Mouse (Mus musculus): ENCODE data around the gene Fam114a1.
A peak's percentile ranks its signal among the peaks of the same experiment; 100 is the strongest.

The Fam114a1 gene

DNA sequence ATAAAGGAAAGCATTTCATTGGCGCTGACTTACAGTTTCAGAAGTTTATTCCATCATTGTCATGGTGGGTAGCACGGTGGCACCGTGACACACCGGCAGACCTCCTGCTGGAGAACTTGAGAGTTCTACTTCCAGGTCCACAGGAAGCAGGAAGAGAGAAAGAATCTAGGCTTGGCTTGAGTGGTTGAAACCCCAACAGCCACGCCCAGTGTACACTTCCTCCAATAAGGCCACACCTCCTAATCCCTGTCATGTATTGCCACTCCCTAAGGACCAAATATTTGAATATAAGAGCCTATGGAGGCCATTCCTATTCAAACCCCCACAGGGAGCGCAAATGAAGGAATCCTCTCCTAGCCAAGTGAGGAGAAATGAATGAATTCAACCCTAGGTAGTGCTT, 87.7 kb downstream of the Fam114a1 start:
- no peak for DNase-seq (ENCODE audit: low read depth)

DNA sequence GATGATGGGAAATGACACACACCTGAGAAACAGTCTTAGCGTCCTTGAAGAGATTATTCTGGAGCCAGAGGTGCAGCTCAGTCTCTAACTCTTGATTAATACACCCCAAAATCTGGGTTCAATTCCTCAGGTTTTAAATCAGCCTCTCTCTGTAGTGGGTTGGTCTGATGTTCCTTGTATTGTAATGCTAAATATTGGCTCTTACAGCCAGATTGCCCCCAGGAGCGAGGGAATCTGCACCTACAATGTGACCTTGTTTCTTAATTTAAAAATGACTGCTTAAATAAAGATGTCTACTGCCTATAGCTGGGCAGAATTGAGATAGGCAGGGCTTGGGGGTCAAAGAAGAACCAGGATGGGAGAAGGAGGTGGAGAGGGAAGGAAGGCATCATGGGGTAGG, 89.9 kb downstream of the Fam114a1 start:
- no peak for DNase-seq (ENCODE audit: low read depth)

DNA sequence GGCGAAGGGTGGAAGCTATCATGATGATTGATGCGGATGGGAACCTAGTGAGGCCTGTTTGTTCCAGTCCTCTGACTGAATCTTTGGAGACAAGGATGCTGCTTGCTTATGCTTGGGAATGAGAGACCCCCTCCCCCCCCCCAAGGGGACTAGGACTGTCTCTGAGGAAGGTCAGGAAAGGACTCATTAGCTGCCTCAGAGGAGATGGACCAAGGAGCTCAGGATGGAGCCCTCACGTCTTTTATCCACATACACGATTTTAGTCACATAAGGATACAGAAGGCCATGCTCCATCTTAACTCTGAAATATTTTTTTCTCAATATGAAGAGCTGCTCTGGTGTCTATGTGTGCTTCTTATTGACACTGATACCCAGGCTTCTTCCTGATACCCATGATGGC, 92.4 kb downstream of the Fam114a1 start:
- no peak for DNase-seq (ENCODE audit: low read depth)

DNA sequence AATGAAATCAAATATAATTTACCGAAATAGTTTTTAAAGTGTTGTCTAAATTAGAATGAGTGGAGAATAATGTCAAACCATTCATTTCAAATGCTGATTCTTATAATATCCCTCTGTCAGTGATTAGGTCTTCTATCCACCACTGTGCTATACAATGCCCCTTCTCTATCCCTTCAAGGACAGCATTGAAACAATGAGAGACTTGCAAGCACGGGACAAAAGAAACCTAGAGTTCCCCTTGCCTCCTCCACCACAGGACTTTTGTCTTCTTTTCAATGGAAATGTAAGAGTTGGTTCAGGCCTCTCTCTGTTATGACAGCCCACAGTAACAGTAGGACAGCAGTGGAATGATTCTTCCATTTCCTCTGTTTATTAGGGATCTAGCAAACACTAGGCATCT, 93.4 kb downstream of the Fam114a1 start:
- DNase-seq (ENCODE audit: low read depth): no peak

DNA sequence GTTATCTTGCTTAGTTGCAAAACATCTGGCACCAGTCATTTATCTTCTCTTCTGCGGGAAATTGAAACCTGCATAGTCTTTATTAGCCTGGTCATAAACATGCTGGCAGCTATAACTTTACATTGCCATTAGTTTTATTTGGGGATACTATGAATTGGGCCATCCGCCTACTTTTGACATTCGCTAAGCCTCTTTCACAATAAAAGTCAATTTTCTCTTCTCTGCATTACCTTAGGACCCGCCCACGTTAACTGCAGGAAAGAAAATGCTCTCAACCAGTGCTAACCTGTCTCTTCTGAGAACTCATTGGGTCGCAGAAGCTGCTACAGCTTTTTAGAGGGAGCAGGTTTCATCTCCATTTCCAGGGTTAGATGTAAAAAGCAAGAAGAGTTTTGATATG, 98.3 kb downstream of the Fam114a1 start:
- no peak for DNase-seq (ENCODE audit: low read depth)

DNA sequence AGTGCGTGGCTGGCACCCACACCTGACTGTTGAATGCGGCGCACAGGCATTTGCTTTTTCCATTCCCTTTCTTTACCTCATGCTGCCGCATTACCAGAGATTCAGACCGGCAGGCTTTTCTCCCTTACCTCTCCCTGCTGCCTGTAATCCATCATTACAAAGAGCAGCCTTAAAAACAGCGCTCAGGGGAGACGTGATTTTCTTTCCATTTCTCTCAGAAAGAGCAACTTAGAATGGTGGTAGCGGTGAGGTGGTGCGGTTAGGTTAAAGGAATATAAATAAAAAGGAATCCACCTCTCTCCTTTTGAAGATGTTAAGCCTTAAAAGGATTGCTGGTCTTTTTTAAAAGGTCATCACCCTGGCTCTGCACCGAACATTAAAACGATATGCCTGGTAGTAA, 100.0 kb downstream of the Fam114a1 start:
- DNase-seq (ENCODE audit: low read depth): no peak

DNA sequence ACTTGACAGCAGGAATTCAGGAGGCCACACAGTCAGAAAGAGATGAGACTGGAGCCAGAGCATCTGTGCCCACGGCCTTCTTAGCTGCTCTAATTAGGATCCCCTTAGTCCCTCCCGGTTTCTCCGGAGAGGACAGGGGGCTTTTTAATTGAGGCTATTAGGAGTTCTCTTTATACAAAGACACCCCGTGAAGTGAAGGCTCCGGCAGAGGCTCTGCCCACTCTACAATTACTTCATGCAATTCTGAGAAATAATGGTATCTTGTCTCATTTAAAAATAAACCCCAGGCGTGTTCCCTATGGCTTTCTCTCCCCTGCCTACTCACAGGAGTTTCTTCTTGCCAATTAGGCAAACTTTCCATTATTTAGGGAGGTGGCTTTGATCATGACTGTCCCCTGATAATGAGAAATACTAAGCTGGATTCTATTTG, 101.8 kb downstream of the Fam114a1 start:
- no peak for DNase-seq (ENCODE audit: low read depth)

DNA sequence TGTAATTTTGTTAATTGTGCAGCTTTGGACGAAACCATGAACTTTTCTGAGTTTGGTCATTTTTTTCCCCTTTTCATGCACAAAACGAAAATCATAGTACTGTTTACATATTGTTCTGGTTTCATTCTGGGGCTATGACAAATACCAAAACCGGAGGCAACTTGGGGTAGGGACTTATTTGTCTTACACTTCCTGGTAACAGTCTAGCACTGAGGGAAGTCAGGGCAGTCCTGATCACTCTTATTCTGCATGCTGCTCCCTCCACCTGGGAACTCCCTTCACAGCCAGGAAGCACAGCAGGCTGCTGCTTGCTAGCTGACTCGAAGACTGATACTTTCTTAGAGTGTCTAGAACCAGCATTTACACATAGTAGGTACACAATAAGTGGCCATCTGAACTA, 103.4 kb downstream of the Fam114a1 start:
- no peak for DNase-seq (ENCODE audit: low read depth)

DNA sequence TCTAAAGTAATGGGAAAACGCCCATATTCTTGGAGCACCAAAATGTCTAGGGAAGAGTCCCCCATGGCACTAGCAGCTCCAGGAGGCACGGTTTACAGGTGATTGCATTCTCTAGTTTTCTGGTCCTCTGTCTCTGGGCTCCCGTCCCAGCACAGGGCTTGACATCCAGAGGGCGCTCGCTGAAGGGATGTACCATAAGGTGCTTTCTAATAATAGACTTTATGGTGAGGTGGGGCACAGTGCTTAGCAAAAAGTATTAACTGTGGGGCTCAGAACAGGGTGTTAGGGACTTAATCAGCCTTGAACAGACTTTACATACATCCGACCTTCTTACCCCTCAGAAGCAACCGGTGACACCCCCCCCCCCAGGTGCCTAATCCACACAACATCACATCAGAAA, 104.8 kb downstream of the Fam114a1 start:
- DNase-seq (ENCODE audit: low read depth): no peak

DNA sequence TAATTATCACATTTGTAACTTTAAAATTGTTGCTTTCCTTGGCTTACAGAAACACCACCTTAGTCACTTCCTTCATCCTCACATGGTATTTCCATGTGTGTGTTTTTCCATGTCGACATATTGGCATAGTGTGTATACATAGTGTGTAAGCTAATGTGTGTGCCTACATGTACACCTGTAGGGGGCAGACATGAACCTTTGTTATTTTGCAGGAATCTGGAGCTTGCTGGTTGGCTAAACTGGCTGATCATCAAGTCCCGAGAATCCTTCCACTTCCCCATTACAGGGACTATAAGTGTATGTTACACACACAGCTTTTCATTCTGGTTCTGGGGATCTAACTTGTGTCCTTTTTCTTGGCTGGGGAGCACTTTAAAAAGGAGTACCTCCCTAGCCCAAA, 106.2 kb downstream of the Fam114a1 start:
- DNase-seq (ENCODE audit: low read depth): peak; percentile 35

DNA sequence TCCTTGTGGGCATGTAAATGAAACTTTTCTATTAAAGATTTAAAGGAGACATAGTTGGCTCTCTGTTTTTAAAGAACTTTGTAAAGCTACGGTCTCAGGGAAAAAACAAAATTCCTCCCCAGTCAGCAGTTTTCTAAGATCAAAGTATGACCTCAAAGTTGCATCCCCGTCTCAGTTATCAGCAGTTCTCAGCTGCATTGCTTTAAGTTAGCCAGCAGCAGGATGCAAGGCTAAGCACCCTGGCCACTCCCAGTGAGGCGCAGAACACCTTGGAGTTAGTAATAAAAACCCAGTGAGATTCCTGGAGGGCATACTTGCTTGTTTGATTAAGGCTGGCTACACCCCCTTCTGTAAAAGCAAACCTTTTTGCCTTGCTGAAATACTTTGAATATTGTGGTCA, 106.9 kb downstream of the Fam114a1 start:
- no peak for DNase-seq (ENCODE audit: low read depth)

DNA sequence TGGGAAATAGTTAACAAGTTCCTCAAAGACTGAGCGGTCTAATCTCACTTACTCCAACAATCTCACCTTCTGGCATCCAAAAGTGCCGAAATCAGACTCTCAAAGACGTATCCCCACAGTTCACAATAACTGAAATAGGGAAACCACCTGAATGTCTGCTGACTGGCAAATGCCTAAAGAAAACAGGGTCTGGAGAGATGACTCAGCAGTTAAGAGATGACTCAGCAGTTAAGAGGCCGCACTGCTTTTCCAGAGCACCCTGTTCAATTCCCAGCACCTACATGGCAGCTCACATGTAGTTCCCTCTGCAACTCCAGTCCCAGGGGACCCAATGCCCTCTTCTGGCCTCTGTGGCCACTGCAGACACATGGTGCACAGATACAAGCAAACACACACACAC, 108.2 kb downstream of the Fam114a1 start:
- DNase-seq (ENCODE audit: low read depth): peak; percentile 59

DNA sequence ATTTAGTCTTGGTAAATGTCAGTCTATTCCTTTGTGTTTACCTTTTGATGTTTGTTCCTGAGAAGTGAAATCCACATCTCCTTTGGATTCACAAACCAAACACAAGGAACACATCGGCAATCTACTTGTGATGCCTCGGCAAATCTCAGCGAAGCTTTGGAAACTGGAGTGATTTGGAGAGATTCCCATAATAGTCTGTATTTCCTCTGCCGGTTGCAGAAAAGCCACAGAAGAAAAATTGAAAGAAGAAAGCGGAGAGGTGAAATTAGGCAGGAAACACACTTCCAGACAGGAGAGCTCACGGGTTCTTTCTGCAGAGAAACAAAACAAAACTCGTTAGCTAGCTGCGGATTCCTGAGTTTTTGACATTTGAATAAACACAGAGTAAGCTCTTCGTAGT, 110.0 kb downstream of the Fam114a1 start:
- no peak for DNase-seq (ENCODE audit: low read depth)

DNA sequence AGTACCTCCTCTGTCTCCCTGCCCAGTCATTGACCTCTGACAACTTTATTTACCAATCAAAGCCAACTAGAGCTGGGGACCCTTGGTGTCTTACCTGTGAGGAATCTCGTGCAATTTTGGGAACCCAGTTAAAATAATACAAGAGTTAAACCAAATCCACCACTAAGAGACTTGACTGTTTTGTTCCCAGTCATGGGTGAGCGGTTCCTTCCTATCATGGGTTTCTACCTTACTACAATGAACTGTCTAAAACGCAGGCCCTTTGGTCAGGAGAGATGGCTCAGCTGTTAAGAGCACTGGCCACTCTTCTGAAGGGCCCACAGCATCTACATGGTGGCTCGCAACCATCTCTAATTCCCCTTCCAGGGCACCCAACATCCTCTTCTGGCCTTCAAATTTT, 112.0 kb downstream of the Fam114a1 start:
- no peak for DNase-seq (ENCODE audit: low read depth)

DNA sequence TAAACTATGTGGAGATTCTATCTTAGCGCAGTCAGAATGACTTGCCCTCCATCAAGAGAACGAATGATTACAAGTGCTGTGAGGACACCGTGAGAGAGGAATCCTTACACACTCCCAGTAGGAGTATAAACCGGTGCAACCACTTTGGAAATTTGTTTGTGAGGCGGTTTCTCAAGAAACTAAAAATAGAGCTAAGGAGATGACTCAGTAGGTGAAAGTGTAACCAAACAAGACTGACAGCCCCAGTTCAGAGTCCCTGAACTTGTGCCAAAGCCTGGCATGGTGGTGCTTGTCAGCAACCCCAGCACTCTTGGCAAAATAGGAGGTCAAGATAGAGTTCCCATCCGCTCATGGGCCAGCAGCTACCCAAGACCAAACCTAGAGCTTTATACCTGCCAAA, 116.7 kb downstream of the Fam114a1 start:
- DNase-seq (ENCODE audit: low read depth): peak; percentile 83

DNA sequence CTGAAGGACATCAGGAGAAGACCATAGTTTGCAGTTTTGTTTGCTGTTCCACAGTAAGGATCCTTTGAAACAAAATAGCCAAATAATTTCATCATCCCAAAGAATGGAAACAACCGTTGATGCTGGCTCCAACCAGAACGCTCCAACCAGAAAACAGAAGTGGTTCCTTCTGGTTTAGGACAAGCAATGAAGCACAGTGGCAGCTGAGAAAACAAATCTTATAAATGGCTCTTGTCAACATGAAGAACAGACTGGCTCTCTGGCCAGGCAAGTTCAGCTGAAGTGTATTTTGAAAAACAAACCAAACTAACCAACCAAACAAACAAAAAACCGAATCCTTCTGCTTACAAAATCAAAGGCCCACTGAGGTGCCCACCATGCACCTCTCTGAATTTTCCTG, 119.8 kb downstream of the Fam114a1 start:
- DNase-seq (ENCODE audit: low read depth): no peak

DNA sequence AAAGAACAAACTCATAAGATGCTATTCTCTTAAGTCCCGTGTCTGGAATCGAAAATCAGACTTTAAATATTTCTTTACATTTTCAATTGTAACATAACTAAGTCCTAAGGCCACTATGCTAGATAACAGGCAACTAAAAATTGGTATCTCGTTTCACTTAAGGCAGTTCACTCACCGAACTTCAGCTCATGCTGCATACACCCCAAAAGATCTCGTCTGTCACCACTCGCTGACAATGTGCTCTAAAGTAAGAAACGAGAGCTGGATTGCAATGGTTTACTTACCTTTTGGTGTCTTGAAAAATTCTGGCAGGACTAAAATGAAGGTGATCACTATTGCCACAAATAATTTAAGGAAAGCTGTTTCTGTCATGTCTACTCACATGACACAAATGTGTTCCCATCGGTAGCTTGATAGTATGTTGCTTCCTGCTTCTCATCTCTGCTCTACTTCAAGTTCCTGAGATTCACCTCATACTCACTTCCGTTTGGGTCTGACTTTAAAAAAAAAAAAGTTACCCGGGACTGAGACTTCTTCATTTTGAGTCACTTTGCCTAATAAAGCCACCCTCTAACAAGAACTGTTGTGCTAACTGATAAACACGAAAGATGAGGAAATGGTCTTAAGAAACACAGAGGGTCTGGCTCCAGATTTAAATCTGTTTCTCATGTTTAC, 121.5 kb downstream of the Fam114a1 start:
- no peak for DNase-seq (ENCODE audit: low read depth)
